Comparison of ENCODE assay signal across 9 mouse cellular contexts in the genomic region with DNA sequence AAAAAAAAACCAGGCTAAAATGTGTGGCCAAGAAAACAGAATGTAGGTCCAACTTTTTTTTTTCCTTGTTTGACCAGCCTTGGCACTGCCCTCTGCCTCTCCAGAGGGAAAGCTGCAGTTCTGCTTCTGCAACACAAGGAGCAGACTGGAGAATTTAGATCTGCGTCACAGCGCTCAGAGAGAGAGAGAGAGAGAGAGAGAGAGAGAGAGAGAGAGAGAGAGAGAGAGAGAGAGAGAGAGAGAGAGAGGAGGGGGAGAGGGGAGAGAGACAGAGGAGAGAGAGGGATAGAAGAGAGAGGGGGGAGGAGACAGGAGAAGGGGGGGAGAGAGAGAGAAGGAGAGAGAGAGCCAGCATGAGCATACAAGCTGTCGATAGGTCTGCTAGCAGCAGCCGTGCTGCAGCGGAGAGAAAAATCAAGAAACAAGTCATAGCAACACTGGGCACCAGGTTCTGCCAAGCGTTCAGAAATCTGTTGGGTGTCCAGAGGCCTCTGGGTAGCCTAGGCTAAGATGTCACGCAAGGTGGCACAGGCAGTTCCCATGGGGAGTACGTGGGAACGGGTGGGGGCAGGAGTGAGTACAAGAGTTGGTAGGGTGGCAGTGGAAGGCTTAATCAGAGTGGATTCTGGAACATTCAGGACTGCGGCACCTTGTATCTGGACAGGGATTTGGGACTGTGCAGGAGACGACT.
A peak's percentile ranks its signal among the peaks of the same experiment; 100 is the strongest.
DNase-seq lines count a peak whose midpoint lies in the region; ATAC-seq and TF ChIP-seq lines count a peak whose summit lies in the region.
"Had no signal": no experiment of that assay in that cellular context is flagged by ENCODE, and none has a peak within 500 bp of the region (broad histone marks: within the 10 kb centered on the region; RNA-seq: fewer than 3 reads in every experiment).

No protein-coding gene starts in this region.

- H3K4me2 ChIP-seq in forebrain, postnatal 0 days (ENCODE audit: low read depth), result peak overlapping the region; percentile 52
- H3K4me2 ChIP-seq in hindbrain, embryonic 15.5 days, result peak overlapping the region; percentile 53
- peak overlapping the region; percentile 44 for H3K4me2 ChIP-seq in myocyte (ENCODE audit: low read depth)

- ATAC-seq in forebrain, postnatal 0 days, result peak; percentile 90
- peak; percentile 86 for ATAC-seq in hindbrain, embryonic 15.5 days (ENCODE audit: low FRiP score, low read depth)
- ATAC-seq in inflammation-experienced regulatory T-cells, adult 6 months, result no peak

- no peaks in the 10 kb centered on the region for H3K27me3 ChIP-seq in forebrain, postnatal 0 days (ENCODE audit: insufficient read depth, low read length)
- H3K27me3 ChIP-seq in hindbrain, embryonic 15.5 days, result no peaks in the 10 kb centered on the region
- H3K27me3 ChIP-seq in myocyte (ENCODE audit: control insufficient read depth, insufficient read depth, insufficient read length), result no peaks in the 10 kb centered on the region

- 0 out of 2 replicates have a peak, but pooled peaks cover 5% of the 10 kb centered on the region for H3K4me1 ChIP-seq in forebrain, postnatal 0 days (ENCODE audit: insufficient read depth)
- H3K4me1 ChIP-seq in hindbrain, embryonic 15.5 days (replicated peaks), result peaks cover 11% of the 10 kb centered on the region

- H3K27ac ChIP-seq in forebrain, postnatal 0 days (ENCODE audit: low read depth, low read length), result peak overlapping the region; percentile 80
- H3K27ac ChIP-seq in hindbrain, embryonic 15.5 days (replicated peaks), result peak overlapping the region; percentile 74

- no peak overlapping the region for H3ac ChIP-seq in myocyte (ENCODE audit: control insufficient read depth, insufficient read length)

- H3K9me3 ChIP-seq in forebrain, postnatal 0 days (ENCODE audit: low read length), result no peaks in the 10 kb centered on the region
- H3K9me3 ChIP-seq in hindbrain, embryonic 15.5 days, result no peaks in the 10 kb centered on the region
- H3K9me3 ChIP-seq: megakaryocyte, embryonic 14.5 days had no signal

- H3K9ac ChIP-seq in forebrain, postnatal 0 days, result peak overlapping the region; percentile 46
- peak overlapping the region; percentile 25; the same call in 1 of the 2 replicates for H3K9ac ChIP-seq in hindbrain, embryonic 15.5 days

- peak; percentile 61 for TF ChIP-seq CTCF in forebrain, postnatal 0 days (IDR thresholded peaks at IDR 0.05; ENCODE audit: low read depth)

- TF ChIP-seq POLR2A in myocyte (IDR thresholded peaks at IDR 0.05; ENCODE audit: insufficient read length, low read depth), result no peak

- no peaks in the 10 kb centered on the region for H3K36me3 ChIP-seq in forebrain, postnatal 0 days (ENCODE audit: insufficient read depth)
- no peaks in the 10 kb centered on the region for H3K36me3 ChIP-seq in hindbrain, embryonic 15.5 days
- no peaks in the 10 kb centered on the region for H3K36me3 ChIP-seq in myocyte (ENCODE audit: control insufficient read depth, insufficient read depth)

- peak; percentile 65 for DNase-seq in Muller cell, postnatal 12 days (ENCODE audit: inconsistent ontology term)
- peak; percentile 97 for DNase-seq in brain, adult 2 months (ENCODE audit: low read depth, low spot score)
- peak; percentile 78 for DNase-seq in forebrain, postnatal 0 days
- peak; percentile 49 to 58 for DNase-seq in layer of hippocampus, postnatal 25 days (ENCODE audit: extremely low spot score in 1 of 2, low spot score in 1 of 2)
- DNase-seq in urinary bladder, postnatal 14 days (ENCODE audit: low spot score), result peak; percentile 54

- 42% methylated on average over 11 of the region's 11 CpGs for WGBS in forebrain, postnatal 0 days
- 57% methylated on average over 11 of the region's 11 CpGs for WGBS in hindbrain, embryonic 15.5 days

- peak overlapping the region; percentile 29 for H3K4me3 ChIP-seq in forebrain, postnatal 0 days (ENCODE audit: low read depth, low read length)
- peak overlapping the region; percentile 27 for H3K4me3 ChIP-seq in hindbrain, embryonic 15.5 days
- no peak overlapping the region for H3K4me3 ChIP-seq in myocyte
- H3K4me3 ChIP-seq: megakaryocyte, embryonic 14.5 days had no signal

- H3K79me2 ChIP-seq in myocyte (ENCODE audit: control insufficient read depth, insufficient read depth), result no peaks in the 10 kb centered on the region

TF ChIP-seq in myocyte, 11 proteins besides CTCF, POLR2A, EP300 and RAD21:
- no peak for TF ChIP-seq TCF12 (IDR thresholded peaks at IDR 0.05; ENCODE audit: insufficient read depth, poor library complexity, severe bottlenecking)
- no peak for TF ChIP-seq MYOG (IDR thresholded peaks at IDR 0.05; ENCODE audit: control insufficient read depth in 1 of 3, insufficient read depth in 1 of 3, insufficient read length in 2 of 3, low read depth in 2 of 3)
- no peak for TF ChIP-seq REST (IDR thresholded peaks at IDR 0.05; ENCODE audit: insufficient read depth, insufficient read length)
- no peak for TF ChIP-seq MAX (IDR thresholded peaks at IDR 0.05; ENCODE audit: low read depth)
- TF ChIP-seq MYOD1 (IDR thresholded peaks at IDR 0.05; ENCODE audit: control insufficient read depth in 1 of 3, insufficient read length in 2 of 3, low read depth in 2 of 3), result no peak
- TF ChIP-seq USF1 (IDR thresholded peaks at IDR 0.05; ENCODE audit: low read depth), result no peak
- no peak for TF ChIP-seq POLR2AphosphoS2 (IDR thresholded peaks at IDR 0.05; ENCODE audit: insufficient read length, low read depth)
- no peak for TF ChIP-seq CEBPB (IDR thresholded peaks at IDR 0.05; ENCODE audit: insufficient read depth, poor library complexity, severe bottlenecking)
